Mouse (Mus musculus) frontal cortex, postnatal 25 days (tissue): ENCODE measurements at regions not wholly inside any gene's neighbourhood (a gene's known extent, or its start where the extent isn't known, plus 50 kb on each side); places are given as distances from the start of the nearest gene placed in this dataset.

Experiments used
- DNase-seq, 2 experiments: peaks; one replicate each; pipeline ENCODE4 v3.0.0; 2022; ENCODE audit warnings: low spot score in 2 of 2

DNA sequence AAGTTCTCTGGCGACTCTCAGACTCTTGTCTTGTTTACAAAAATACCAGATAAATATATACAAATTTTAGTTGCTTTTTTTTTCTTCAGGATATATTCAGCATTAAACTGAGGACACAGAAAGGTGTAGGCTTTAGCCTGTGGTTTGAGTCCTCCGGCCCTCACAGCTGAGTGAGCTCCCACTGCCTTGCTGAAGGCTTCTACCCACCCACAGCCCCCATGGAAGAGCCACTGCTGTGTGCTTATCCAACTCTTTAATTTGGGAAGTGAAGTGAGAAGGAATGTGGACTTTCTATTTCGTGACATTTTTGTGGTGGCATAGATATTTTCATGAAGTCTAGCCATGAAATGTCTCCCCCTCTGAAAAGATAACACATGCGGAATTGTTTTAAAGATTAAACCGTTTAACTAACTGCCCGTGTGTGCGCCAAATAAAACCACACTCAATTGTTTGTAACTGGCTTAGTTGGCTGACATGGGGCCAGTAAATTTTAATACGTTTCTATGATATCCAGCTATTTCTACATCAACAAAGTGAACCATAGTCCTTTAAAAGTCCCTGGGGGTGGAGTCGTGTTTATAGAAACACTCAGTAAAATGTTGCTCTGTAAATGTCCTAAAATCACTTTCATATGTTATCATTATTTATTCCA is 174.1 kb downstream of the Slc38a4 start:
- DNase-seq: no peak

DNA sequence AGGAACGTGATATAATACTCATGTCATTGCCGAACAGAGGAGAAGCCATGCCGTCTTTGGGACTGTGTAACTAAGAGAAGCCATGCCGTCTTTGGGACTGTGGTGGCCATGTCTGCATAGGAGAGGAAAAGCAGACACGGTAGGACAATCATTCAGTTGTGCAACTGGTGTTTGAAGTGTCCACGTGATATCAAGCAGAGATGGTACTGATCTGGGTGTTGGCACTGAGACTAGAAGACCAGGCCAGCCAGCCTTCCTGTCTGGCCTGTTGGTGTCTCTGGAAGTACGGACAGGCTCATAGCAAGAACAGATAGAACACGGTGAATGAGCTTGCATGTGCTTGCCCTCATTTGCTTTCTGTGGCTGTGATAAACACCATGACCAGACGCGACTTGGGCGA is 175.7 kb downstream of the Slc38a4 start:
- no peak for DNase-seq

DNA sequence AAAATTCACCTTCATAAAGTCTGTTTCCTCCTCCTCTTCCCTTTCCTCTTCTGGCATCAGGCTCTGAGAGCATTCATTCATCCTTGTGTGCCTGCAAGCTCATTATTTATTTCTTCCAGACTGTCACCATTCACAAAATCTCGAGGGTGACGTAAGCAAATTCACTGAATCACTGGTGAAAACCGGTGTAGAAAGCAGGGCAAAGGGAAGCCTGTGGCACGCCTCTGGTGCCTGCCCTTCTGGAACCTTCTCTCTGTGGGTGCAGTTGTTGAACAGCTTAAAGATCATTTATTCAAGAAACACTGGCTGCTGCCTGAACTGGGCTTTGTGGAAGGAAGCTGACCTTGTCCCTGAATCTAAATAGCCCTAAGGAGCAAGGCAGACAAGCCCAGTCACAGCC is 177.0 kb downstream of the Slc38a4 start:
- DNase-seq: no peak

DNA sequence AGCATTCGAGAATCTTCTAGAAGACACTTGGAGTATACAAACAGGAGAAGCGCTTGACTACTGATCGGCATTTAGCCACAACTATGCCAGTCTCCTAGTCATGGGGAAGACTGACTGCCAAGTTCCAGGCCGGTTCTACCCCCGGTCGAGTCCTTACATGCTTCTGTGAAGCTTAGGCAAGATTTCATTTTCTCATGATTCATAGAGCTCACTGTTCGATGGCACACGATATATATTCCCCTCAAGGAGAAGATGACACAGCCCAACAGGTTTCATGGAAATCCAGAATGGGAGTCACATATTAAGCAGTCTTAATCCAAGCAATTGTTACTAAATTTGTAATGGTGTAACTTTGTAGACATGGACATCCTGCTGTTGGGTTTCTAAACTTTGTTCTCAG is 177.8 kb downstream of the Slc38a4 start:
- DNase-seq: no peak

DNA sequence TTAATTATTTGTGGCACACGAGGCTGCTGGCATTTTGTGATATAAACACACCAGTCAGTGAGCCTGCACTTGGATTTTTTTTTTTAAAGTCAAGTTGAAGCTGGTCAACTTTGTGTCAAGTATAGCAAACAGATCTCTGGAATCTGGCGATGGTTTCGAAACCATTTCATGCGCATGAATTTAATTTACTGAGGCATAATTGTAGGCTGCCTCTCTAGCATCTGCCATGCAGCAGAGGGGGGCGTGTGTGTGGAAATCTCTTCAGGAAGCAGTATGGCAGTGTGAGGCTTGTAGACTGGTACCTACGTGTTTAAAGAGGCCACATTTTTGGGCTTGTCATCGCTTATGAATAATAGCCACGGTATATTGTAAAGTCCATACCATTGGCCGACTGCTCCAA is 177.7 kb upstream of the Slc38a2 start:
- no peak for DNase-seq

DNA sequence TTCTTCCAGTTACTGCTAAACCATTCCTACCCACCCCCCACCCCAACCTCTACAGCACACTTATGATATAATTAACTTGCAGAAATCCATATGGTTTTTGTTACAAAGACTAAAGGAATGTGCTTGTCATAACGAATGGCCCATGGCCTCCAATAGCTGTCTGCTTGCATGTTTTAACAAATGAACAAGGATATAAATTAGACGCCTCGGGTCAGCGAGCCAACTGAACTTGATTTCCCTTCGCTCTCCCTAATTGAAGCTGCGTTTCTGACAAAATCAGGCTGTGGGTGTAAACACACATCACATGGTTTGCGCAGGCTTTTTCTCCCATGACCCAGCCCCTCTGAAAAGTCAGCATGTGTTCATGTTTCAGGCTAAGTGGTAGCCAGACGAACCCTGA is 174.6 kb upstream of the Slc38a2 start:
- DNase-seq: no peak

DNA sequence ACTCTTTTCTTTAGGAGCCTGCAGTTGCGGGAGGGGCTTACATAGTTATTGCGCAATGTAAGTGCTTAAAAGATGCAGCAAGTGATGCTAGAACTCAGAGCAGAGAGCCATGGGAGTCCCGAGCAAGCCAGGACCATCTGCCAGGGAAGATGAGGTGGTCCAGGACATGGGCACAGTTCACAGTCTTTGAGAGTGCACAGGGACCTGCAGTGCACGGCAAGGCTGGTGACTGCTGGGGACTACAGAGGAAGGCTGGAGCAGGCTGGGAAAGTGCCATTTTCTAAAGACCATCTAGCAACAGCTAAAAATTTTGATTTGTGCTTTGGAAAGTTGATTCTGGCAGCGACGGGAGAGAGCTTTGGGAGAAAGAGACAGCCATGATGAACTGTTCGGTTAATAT is 174.0 kb upstream of the Slc38a2 start:
- no peak for DNase-seq

DNA sequence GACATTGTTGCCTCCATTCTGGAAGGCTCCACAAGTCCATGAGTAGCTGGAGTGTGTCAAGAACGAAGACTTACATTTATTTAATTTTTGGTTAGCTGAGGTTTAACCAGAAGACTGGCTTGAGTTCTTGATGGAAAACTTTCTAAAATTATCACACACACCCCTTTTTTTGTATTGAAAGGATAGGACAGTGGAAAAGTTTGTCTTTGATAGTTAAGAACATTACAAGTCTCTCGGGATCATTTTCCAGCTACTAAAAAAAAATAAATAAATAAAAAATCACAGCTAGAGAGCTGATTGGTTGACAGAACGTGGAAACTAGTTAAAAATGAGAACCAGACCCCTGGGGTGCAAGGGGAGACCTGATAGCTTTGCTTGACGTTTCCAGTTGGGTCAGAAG is 173.6 kb upstream of the Slc38a2 start:
- DNase-seq: no peak

DNA sequence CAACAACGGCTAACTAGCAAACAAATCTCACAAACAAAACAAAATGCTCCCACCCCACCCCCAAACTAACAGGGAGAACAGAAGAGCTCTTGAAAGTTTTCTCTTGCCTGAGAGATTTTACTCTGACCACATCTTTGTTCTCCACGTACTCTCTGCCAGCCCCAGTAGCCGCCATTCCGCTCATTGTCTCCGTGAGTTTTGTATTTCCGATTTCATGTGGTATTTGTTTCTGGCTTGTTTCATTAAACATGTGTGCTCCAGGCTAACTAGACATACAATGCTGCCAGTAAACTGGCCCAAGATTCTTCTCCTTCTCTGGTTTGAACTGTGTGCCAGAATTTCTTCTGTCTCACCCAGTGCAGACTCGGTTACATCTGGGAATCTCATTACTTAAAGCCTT is 168.2 kb upstream of the Slc38a2 start:
- no peak for DNase-seq

DNA sequence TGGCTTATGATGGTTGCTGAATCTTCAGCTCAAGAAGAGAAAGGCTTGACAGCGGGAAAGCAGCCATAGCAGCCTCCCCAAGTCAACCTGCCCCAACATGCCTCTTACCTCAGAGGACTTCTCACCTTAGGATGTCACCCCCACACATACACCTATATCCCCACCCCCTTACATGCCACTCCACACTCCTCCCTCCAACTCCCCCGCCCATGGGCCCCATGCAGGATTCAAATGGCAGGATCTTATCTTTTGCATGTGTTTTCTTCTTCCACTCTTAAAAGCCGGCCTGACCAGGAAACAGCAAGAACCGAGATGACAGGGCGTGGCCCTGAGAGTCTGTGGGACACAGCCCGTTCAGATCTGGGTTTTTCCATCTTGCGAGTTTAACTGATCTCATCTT is 166.4 kb upstream of the Slc38a2 start:
- no peak for DNase-seq

DNA sequence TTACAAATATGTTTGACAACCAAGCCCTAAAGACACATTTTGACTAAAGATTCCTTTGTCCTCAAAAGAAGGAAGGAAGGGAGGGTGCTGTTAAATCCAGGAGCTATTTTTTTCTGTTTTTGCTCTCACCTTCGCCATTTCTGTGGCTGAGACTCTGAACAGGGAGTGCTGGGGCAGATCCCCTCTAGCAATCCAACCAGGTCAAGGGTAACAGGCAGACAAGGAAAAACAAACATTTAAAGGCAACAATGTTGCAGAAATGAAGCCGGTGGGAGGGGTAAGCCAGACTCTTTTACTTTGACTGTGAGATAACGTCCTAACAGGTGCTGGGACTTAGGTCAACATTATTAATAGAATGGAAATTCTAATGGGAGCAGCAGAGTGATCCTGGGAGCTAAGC is 158.2 kb upstream of the Slc38a2 start:
- DNase-seq: no peak

DNA sequence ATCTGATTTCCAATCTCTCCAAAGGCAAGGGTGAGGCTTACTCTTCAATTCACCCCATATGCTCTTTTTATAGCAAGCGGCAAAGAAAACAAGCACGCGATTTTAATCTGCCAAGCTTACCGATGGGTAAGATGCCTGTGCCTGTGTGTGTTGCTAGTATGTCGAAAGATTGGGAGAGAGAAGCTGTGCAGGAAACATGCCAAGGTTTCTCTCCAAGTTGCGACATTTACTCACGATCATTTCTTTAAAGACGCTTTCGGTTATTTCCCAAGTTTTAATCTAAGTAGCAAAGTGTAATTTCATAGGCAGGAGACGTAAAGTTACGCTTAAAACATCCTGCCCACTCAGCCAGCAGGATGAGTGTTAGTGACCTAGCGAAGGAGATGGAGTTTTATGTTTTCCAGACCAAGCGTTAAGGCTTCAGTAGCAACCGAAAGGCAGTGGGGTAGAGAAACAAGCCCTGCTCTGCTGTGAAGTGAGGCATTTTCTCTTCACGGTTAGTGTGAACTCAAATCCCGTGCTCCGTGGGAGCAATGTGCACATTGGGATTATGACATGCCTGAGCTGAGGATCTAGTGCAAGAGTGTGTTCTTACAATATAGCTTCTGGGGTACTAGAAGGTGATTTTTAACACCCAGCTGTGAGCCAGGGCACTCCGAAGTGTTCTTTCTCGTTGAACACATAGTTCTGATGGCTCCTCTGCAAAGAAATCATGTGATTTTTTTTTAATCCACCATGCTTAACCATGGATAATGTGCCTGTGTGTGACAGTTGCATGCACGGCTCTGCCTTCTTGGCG is 152.6 kb upstream of the Slc38a2 start:
- DNase-seq: no peak

DNA sequence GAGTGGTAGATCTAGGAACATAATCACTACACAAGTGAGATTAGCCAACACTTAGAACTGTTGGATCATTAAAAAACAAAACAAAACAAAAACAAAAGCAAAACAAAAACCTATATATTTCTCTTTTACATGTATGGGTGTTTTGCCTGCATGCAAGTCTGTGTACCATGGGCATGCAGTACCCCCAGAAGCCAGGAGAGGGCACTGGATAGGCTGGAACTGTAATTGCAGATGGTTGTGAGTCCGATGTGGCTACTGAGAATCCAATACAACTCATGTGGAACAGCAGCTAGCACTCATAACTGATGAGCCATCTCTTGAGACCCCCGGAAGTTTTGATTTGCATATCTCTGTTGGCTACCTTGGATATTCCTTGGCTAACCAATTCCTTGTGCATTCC is 148.6 kb upstream of the Slc38a2 start:
- no peak for DNase-seq

DNA sequence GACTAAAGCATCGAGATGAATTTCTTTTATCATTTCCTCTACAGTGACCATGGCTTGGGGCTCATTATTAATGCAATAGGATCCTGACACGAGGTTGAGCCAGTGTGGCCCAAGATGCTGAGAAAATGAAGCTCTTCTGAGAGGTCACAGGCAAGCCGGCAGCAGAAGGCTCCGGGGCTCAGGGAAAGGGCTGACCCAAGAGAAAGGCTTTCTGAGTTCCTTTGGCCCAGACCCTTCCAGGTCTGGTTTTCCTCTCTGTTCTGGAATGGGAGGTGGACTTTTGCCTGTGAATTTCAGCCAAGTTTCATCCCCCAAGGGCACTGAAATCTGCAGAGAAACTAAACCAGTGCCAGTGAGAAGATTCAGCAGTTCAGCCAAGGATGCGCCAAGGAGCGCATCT is 145.7 kb upstream of the Slc38a2 start:
- DNase-seq: no peak

DNA sequence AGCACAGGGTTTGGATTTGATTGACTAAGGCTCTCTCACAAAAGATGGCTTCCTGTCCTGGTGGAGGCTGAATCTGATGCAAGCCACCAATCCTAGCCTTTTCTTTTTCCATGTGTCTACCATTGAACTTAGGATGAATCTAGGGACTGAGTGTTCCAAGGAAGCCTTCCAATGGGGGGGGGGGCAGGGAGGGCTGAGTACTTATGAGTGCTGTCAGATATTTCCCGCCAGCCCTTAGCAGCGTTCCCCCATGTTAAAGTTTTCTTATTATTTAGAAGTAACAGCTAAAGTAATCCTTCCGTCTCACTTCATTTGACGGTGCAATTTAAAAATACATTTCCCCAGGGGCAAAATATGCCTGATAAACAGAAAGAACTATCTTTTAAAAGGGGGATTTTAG is 144.8 kb upstream of the Slc38a2 start:
- DNase-seq: no peak

DNA sequence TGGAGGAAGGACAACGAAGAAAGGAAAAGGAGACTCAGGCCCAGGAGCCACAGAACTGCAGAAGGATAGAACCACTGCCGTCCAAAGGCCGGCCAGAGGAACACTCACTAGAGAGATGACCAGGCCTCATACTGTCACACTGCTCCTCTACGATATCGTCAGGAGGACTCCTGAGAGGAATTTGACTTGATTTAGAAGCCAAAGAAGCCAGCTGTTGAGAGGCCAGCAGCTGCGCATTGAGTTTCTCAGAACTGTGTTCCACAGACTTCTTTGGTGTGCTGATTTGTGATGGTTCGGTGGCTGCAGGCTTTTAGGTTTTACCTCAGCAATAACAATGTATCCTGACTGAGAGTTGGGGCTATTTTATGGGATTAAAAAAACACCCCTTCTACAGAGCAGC is 144.1 kb upstream of the Slc38a2 start:
- DNase-seq: no peak

DNA sequence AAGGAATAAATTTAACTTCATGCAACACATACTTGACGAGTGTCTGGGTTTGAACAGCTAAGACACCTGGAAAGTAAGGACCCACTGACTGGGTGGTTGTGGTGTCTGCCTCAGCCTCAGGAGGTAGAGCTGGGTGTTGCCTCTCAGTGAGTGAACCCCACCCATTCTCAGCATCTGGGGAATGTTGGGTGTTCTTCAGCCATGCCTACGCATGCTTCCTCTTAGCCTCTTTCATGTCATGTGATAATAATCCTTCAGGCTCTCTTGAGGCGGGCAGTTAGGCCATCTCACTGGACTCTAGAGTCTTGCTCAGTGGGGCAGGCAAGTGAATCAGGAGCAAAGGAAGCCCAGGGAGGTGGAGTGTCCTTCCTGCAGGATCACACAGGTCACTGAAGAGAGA is 143.4 kb upstream of the Slc38a2 start:
- no peak for DNase-seq

DNA sequence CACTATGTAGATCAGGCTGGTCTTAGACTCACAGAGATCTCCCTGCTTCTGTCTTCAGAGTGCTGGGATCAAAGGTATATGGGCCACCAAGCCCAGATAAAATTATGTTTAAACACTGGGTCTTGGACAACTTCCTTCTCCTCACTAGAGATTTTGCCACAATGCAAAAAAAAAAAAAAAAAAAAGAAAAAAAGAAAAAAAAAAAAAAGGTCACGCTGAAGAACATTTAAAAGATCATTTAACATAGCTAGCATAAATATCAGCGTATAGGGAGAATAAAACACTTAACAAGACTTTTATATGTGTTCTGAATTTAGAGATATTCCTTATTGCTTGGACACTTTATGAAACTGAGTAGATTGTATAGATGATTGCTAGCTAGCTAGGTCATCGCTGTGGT is 137.1 kb upstream of the Slc38a2 start:
- no peak for DNase-seq

DNA sequence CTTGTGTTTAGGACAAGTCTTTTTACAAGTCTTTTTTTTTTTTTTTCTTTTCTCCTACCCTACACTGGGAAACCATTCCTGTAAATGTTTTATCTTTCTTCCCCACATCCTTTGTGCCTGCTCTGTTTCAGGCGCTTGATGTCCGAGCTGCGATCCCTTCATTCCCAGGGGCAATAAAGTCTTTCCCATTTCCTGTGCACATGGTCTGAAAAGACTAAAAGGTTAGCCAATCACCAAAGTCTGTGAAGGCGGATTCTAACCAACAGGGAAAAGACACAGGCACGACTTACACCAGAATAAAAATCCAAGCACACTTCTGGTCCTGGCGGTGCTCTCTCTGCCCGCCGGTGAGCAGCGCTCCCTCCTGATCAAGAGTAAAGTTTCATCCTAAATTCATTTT is 135.3 kb upstream of the Slc38a2 start:
- no peak for DNase-seq

DNA sequence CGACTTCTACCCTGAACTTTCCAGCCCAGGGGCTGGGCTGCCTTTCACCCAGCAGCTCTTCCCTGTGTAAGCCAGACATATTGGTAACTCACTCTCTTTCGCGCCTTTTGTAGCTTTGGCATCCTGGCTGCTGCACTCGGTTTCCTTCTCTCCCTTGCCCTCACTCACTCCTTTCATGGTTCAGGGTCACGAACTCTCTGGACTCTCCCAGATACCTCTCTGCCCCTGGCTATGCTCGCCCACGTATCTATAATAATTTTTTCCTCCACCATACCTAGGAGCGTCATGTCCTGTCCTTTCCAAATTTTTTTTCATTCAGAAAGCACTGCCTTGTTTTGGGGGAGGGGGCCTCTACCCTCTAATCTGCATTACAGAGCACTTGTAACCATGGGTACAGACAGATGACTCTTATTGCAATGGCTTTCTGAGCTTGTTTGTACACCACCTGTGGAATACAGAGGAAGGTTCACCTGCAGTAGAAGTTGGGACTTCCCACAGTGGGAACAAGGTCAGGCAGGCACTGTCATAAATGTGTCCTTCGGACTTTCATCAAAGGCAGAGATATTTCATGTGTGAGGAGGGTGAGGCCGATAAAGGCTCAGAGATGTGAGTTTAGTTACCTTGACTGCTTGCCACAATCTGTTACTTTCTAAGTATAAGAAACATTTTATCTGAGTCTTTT is 134.8 kb upstream of the Slc38a2 start:
- no peak for DNase-seq

DNA sequence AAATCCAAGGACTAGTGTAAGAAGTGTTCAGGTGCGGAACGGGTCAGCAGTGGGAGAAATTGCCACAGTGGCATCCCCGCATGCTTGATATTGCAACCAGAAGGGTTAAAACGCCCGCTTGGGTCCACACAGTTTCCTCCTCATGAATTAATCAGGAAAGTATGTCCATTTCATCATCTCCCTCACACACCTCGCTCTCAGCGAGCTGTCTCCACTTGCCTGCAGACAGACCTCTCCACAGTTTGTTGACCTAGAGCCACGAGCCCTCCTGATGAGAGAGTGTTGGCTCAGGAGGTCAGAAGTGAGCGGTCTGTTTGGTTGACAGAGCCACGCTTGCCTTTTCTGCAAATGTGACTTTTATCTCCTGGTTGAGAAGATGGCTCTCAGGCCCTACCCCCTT is 132.9 kb upstream of the Slc38a2 start:
- no peak for DNase-seq

DNA sequence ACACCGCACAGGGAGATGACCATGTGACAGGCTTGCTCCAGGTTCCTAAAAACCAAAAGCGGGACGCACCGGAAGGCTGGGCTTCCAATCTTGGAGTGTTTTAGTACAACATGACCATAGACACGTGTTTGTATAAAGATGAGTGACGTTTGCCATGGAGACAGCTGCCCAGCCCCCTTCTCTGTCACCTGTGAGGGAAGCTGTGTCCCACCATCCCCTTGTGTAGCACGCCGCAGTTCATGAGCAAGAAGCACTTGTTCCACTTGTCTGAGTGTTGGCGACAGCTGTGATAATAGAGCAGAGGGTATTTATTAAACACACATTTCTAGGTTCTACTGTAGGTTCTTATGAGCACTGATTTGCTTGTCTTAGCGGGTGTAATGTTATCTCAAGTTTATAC is 131.7 kb upstream of the Slc38a2 start:
- no peak for DNase-seq

DNA sequence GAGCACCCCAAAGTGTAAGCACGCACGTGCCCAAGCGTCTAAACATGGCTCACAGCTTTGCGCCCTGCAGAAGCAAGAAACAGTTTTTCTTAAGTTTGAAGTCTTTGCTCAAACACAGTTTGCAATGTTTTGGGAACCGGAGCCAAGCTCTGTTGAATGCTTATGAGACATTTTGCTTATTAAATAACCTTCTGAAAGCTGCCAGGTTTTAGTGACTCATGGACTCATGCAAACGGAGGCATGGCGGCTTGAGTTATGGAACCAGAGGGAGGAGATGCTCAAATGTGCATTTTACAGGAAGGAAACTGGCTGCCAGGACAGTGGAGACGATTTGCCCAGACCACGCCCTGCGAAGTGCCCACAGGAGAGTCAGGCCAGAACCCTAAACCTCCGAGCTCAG is 131.0 kb upstream of the Slc38a2 start:
- peak in 1 of 2 experiments; percentile 5 for DNase-seq
